Mouse (Mus musculus) heart, embryonic 12.5 days (tissue): ENCODE data around the gene Pbdc1. TPM values are rescaled to one million over a fixed set of nuclear protein-coding genes. Genes with fewer than 3 reads are reported as not detected.
"Not testable (repeated sequence)": the region's sequence is repeated elsewhere in the genome, so short reads cannot be mapped to it uniquely, and the experiment has no call there.

Source experiments
- ATAC-seq: fragments of 200-750 bp; cut with Nextera tagmentation; 2 replicates; pipeline ENCODE4 v1.8.0; 2017; ENCODE audit warnings: moderate TSS enrichment, moderate library complexity; ENCODE audit not compliant: insufficient number of reproducible peaks, low FRiP score
- H3K27ac ChIP-seq: fragments of 300-500 bp; sonication (generic); 2 replicates; pipeline ENCODE4 v1.5.1; 2016; ENCODE audit warnings: mild to moderate bottlenecking, moderate library complexity; ENCODE audit not compliant: poor library complexity, severe bottlenecking
- H3K27me3 ChIP-seq: fragments of 300-500 bp; sonication (generic); replicated peaks from 2 replicates; pipeline ENCODE4 v1.6.1; 2016; ENCODE audit warnings: mild to moderate bottlenecking, moderate library complexity
- H3K36me3 ChIP-seq: fragments of 300-500 bp; sonication (generic); 2 replicates; pipeline ENCODE4 v1.6.1; 2016; ENCODE audit warnings: mild to moderate bottlenecking, moderate library complexity
- H3K4me1 ChIP-seq: fragments of 300-500 bp; sonication (generic); replicated peaks from 2 replicates; pipeline ENCODE4 v1.6.1; 2016; ENCODE audit warnings: mild to moderate bottlenecking
- H3K4me2 ChIP-seq: fragments of 300-500 bp; sonication (generic); 2 replicates; pipeline ENCODE4 v1.6.1; 2016; ENCODE audit warnings: mild to moderate bottlenecking, moderate library complexity
- H3K4me3 ChIP-seq: fragments of 300-500 bp; sonication (generic); 2 replicates; pipeline ENCODE4 v1.5.1; 2016; ENCODE audit warnings: mild to moderate bottlenecking
- H3K9ac ChIP-seq: fragments of 300-500 bp; sonication (generic); 2 replicates; pipeline ENCODE4 v1.6.1; 2016; ENCODE audit warnings: mild to moderate bottlenecking, moderate library complexity
- H3K9me3 ChIP-seq: fragments of 300-500 bp; sonication (generic); replicated peaks from 2 replicates; pipeline ENCODE4 v1.6.1; 2016; ENCODE audit warnings: mild to moderate bottlenecking, moderate library complexity
- WGBS: fragments of 180-500 bp; shearing (Covaris S2); methylation state at CpG from one replicate; pipeline ENCODE4 v1.1.7; 2016; 5-methylcytosine and 5-hydroxymethylcytosine counted together
- polyA plus RNA-seq: library from polyadenylated mRNA; unstranded; fragments of >200 nt; fragmentation: Nextera tagmentation; extraction: Ambion mirVana; gene quantifications from 2 replicates; pipeline ENCODE4 v1.2.1, GENCODE M21; 2016

Pbdc1 gene
- polyA plus RNA-seq = 40.5 and 41.7 TPM in 2 replicates

- peak within 1 kb of the TSS; percentile 65 for H3K9ac ChIP-seq
- H3K4me1 ChIP-seq = peaks cover 3% of the 10 kb centered on the region; the same call in 1 of the 2 replicates
- H3K4me3 ChIP-seq = peak within 1 kb of the TSS; percentile 57
- under 1% methylated on average over 35 of the region's 35 CpGs for WGBS
- no peaks in the 10 kb centered on the region for H3K27me3 ChIP-seq
- ATAC-seq = peak; percentile 94
- H3K4me2 ChIP-seq = peak within 1 kb of the TSS; percentile 79
- H3K9me3 ChIP-seq = no peaks in the 10 kb centered on the region
- no peak within 1 kb of the TSS for H3K27ac ChIP-seq
- peaks cover 11% of the 10 kb centered on the region; the same call in 1 of the 2 replicates for H3K36me3 ChIP-seq
These were observed at the start of gene Pbdc1 for GRCm38 (mm10) chrX:105079615-105080092. Pbdc1 (plus strand) TSS chrX:105079756.

- 0 out of 2 replicates have a peak, but pooled peaks cover 6% of the 10 kb centered on the region for H3K27me3 ChIP-seq
- peaks cover 3% of the 10 kb centered on the region; the same call in 1 of the 2 replicates for H3K36me3 ChIP-seq
- no peak for ATAC-seq
- WGBS = 86% methylated on average over 3 of the region's 3 CpGs
- H3K9ac ChIP-seq = no peak overlapping the region
- no peak overlapping the region for H3K27ac ChIP-seq
- no peaks in the 10 kb centered on the region for H3K4me1 ChIP-seq
- H3K9me3 ChIP-seq = no peaks in the 10 kb centered on the region
- no peak overlapping the region for H3K4me3 ChIP-seq
- no peak overlapping the region for H3K4me2 ChIP-seq
These were observed 41.9 kb upstream of the Pbdc1 start for GRCm38 (mm10) chrX:105037666-105038065.

GRCm38 (mm10) chrX:105064294-105064693 is 15.3 kb upstream of the Pbdc1 start:
- H3K36me3 ChIP-seq = peaks cover 79% of the 10 kb centered on the region
- no peaks in the 10 kb centered on the region for H3K9me3 ChIP-seq
- ATAC-seq = no peak
- H3K4me3 ChIP-seq = no peak overlapping the region
- H3K9ac ChIP-seq = no peak overlapping the region
- H3K4me2 ChIP-seq = no peak overlapping the region
- H3K27me3 ChIP-seq = no peaks in the 10 kb centered on the region
- WGBS = 88% methylated on average over 10 of the region's 10 CpGs
- no peak overlapping the region for H3K27ac ChIP-seq
- H3K4me1 ChIP-seq = peaks cover 5% of the 10 kb centered on the region; the same call in 1 of the 2 replicates

DNA sequence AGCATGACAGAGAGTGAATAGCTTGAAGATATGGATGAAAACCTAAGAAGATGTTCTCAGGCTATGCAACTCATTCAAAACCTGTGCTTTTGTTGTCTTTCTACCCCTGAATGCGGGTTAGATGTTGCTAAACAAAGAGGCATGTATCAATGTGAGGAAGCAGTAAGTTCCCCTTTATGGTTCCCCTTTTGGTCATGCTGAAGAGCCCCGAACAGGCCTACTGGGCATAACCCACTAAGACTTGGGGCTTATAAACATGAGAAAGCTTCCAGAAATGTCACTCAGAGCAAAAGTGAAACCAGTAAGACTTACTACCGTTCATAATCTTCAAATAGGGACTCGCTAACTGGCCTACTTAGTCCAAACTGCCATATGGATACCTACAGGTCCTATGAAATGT is 14.8 kb upstream of the Pbdc1 start:
- Histone ChIP-seq H3K36me3 (peaks cover 74% of the 10 kb centered on the region), H3K4me1 (peaks cover 5% of the 10 kb centered on the region; the same call in 1 of the 2 replicates), H3K27ac (no peak overlapping the region), H3K4me2 (no peak overlapping the region), H3K27me3 (no peaks in the 10 kb centered on the region), H3K4me3 (no peak overlapping the region), H3K9me3 (no peaks in the 10 kb centered on the region), H3K9ac (no peak overlapping the region)
- 86% methylated on average over 4 of the region's 4 CpGs for WGBS
- ATAC-seq = no peak

GRCm38 (mm10) chrX:105069671-105070503 is 9.7 kb upstream of the Pbdc1 start:
- under 1% methylated on average over 32 of the region's 32 CpGs for WGBS
- Histone ChIP-seq H3K36me3 (peaks cover 29% of the 10 kb centered on the region), H3K27ac (peak overlapping the region; percentile 70)

DNA sequence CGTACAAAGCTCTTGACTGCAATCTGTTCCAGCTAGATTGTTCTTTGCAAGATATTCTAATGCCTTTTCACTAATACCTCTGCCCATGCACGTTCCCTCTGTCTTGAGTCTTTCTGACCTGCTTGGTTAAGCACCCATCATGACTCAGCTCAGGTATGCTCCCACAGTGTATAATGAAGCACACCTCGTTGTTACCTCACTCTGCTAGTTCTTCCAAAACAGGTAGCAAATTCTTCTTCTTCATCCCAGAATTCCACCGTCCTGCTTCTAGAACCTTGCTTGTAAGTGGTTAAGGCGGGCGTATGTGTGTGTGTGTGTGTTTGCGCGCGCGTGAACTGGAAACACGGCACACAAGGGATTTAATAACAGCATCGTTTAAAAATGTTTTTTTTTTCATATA is 405 bp upstream of the Pbdc1 start:
- Histone ChIP-seq H3K4me1 (peaks cover 3% of the 10 kb centered on the region; the same call in 1 of the 2 replicates), H3K4me2 (peak overlapping the region; percentile 79), H3K4me3 (peak overlapping the region; percentile 57), H3K9me3 (no peaks in the 10 kb centered on the region), H3K9ac (peak overlapping the region; percentile 65), H3K36me3 (peaks cover 11% of the 10 kb centered on the region; the same call in 1 of the 2 replicates), H3K27ac (no peak overlapping the region), H3K27me3 (no peaks in the 10 kb centered on the region)
- ATAC-seq = no peak
- 5% methylated on average over 12 of the region's 12 CpGs for WGBS

More at GRCm38 (mm10) chrX:105069671-105070503, 9.7 kb upstream of the Pbdc1 start:
- Histone ChIP-seq H3K4me1 (peaks cover 5% of the 10 kb centered on the region; the same call in 1 of the 2 replicates), H3K27me3 (no peaks in the 10 kb centered on the region), H3K9me3 (no peaks in the 10 kb centered on the region), H3K4me3 (peak overlapping the region; percentile 78), H3K9ac (peak overlapping the region; percentile 74), H3K4me2 (peak overlapping the region; percentile 78)
- peak; percentile 88 for ATAC-seq

GRCm38 (mm10) chrX:105080096-105080495 is 540 bp downstream of the Pbdc1 start:
- Histone ChIP-seq H3K4me1 (peaks cover 3% of the 10 kb centered on the region; the same call in 1 of the 2 replicates), H3K4me3 (peak overlapping the region; percentile 57), H3K9me3 (no peaks in the 10 kb centered on the region), H3K9ac (peak overlapping the region; percentile 62), H3K27me3 (no peaks in the 10 kb centered on the region), H3K4me2 (peak overlapping the region; percentile 79), H3K27ac (no peak overlapping the region), H3K36me3 (peaks cover 11% of the 10 kb centered on the region; the same call in 1 of the 2 replicates)
- 7% methylated on average over 8 of the region's 8 CpGs for WGBS
- no peak for ATAC-seq

DNA sequence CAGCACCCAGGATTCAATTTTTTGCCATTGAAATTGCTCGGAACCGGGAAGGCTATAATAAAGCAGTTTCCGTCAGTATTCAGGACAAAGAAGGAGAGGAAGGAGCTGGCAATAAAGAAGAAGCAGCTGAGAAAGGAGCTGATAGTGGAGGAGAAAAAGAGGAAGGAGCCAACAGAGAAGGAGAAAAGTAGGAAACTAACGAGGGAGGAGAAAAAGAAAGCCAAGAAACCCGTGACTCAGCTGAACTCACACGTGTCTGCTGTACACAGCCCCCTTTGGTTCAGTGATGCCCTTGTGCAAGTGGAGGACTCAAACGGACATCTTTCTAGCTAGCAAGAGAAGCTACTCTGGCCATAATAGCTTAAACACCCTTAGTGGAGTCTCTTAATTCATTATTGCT is 3.5 kb downstream of the Pbdc1 start:
- ATAC-seq, H3K4me2 ChIP-seq, H3K4me3 ChIP-seq, H3K27ac ChIP-seq, H3K9me3 ChIP-seq, H3K27me3 ChIP-seq, H3K4me1 ChIP-seq, H3K9ac ChIP-seq: not testable (repeated sequence)
- 85% methylated on average over 7 of the region's 7 CpGs for WGBS
- peaks cover 14% of the 10 kb centered on the region for H3K36me3 ChIP-seq

DNA sequence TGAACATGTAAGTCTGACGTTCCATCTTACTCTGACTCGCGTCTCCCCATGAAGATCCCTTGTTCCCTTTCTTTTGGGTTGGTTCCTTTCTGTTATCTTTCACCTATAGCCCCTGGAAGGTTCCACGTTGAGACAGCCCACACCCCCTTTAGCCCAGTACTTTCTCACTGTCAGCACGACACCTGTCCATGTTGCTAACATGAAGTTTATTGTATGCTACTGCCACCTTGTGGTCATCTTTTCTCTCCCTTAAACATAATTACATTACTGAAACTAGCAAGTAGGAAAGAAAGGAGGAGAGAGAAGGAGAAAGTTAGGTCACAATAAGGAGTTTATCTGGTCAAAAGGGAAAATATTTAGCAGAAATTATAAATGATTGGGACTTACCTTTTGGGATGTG is 24.6 kb downstream of the Pbdc1 start:
- H3K9me3 ChIP-seq = no peaks in the 10 kb centered on the region
- no peaks in the 10 kb centered on the region for H3K27me3 ChIP-seq
- no peak overlapping the region for H3K9ac ChIP-seq
- H3K4me2 ChIP-seq = no peak overlapping the region
- peaks cover 5% of the 10 kb centered on the region for H3K36me3 ChIP-seq
- no peaks in the 10 kb centered on the region for H3K4me1 ChIP-seq
- H3K4me3 ChIP-seq = no peak overlapping the region
- no peak for ATAC-seq
- no peak overlapping the region for H3K27ac ChIP-seq
- WGBS = 52% methylated on average over 5 of the region's 5 CpGs

DNA sequence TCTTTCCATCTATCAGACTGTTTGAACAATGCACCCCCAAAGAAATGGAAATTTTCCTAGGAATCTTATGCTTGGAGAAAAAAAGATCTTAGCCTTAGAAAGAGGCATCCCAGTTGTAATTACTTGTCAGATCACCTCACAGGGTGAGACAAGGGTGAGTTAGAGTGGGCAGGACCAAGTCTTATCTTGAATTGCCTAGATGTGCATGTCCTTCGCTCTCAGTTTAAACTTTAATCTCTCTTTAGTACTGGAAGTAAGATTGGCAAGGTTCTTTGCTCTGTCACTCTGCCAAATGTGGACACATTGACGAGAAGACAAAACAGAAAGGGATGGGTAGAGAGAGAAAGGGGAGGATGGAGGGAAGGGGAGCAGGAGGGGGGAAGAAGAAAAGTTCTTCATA is 35.4 kb downstream of the Pbdc1 start:
- Histone ChIP-seq H3K4me1 (no peaks in the 10 kb centered on the region), H3K27me3 (0 out of 2 replicates have a peak, but pooled peaks cover 5% of the 10 kb centered on the region), H3K27ac (no peak overlapping the region), H3K4me3 (no peak overlapping the region), H3K4me2 (no peak overlapping the region), H3K36me3 (no peaks in the 10 kb centered on the region), H3K9me3 (no peaks in the 10 kb centered on the region), H3K9ac (no peak overlapping the region)
- no peak for ATAC-seq
- WGBS = 39% methylated on average over 2 of the region's 2 CpGs
